Mouse (Mus musculus): ENCODE data around the gene Trim30a. TPM values are rescaled to one million over a fixed set of nuclear protein-coding genes. Genes with fewer than 3 reads are reported as not detected.

Gene Trim30a
- polyA plus RNA-seq, 1 experiment from 2014 or later: 1.1 TPM

DNA sequence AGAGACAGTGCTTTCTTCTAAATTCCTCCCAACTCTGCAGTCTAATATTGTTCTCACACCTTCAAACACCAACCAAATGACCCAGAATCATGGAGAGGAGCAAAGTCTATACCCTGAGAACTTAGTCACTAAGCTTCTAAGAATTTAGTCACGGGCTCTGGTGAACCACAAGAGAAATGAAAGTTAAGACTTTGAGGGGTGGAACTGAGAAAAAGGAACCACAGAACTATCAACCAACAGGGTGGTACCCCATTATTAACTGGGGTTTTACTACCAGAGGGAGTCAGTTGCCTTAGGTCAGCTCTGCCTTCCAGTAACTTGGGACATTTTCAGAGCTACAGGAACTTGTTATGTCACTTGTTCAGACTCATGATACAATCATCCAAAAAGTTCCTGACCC, 64.3 kb downstream of the Trim30a start, which contains the start of gene Trim30c:
Gene Trim30c (minus strand): TSS at position 140 of the 400 bp plus-strand sequence.
- H3K4me1 ChIP-seq (ENCODE audit: control insufficient read depth, insufficient read depth, low read length): no peaks in the 10 kb centered on the region
- no peak within 1 kb of the TSS for H3K4me2 ChIP-seq
- WGBS: 79% methylated on average over 1 of the region's 1 CpGs
- H3K36me3 ChIP-seq (ENCODE audit: control insufficient read depth, insufficient read depth, low read length): no peaks in the 10 kb centered on the region
- no peak within 1 kb of the TSS for H3K4me3 ChIP-seq (ENCODE audit: low read depth, low read length)
- ATAC-seq (ENCODE audit: low FRiP score) (no peak), DNase-seq (ENCODE audit: low spot score, missing footprints) (no peak)
- H3K9ac ChIP-seq (ENCODE audit: low read length): no peak within 1 kb of the TSS
- H3K27ac ChIP-seq (ENCODE audit: low read depth, low read length): no peak within 1 kb of the TSS
- no peaks in the 10 kb centered on the region for H3K27me3 ChIP-seq (ENCODE audit: control insufficient read depth, insufficient read depth, low read length)
- no peaks in the 10 kb centered on the region for H3K9me3 ChIP-seq (ENCODE audit: control insufficient read depth, low read length)

DNA sequence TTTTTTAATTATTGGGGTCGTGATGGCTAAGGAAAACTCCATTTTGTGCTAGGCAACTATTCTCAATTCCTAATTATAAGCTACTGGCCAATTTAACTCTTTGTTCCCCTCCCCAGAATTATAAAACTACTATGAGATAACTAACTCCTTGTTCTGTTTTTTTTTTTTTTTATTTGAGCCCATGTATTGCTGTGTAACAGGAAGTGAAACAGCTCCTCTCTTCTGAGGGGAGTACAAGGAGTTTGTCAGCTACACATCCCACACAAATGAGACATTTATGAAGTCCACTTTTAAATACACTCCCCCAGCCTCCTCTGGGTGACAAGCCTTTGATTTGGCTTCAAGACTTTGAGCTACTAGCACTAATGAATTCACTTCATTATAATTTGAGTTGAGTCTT, 66.5 kb downstream of the Trim30a start:
- H3K36me3 ChIP-seq (ENCODE audit: control insufficient read depth, insufficient read depth, low read length): no peaks in the 10 kb centered on the region
- DNase-seq (ENCODE audit: low spot score, missing footprints): no peak
- no peak overlapping the region for H3K9ac ChIP-seq (ENCODE audit: low read length)
- no peak overlapping the region for H3K4me2 ChIP-seq
- no peaks in the 10 kb centered on the region for H3K4me1 ChIP-seq (ENCODE audit: control insufficient read depth, insufficient read depth, low read length)
- no peak overlapping the region for H3K27ac ChIP-seq (ENCODE audit: low read depth, low read length)
- H3K27me3 ChIP-seq (ENCODE audit: control insufficient read depth, insufficient read depth, low read length): no peaks in the 10 kb centered on the region
- no peaks in the 10 kb centered on the region for H3K9me3 ChIP-seq (ENCODE audit: control insufficient read depth, low read length)
- 88% methylated on average over 1 of the region's 1 CpGs for WGBS
- H3K4me3 ChIP-seq (ENCODE audit: low read depth, low read length): no peak overlapping the region
- ATAC-seq (ENCODE audit: low FRiP score): no peak

DNA sequence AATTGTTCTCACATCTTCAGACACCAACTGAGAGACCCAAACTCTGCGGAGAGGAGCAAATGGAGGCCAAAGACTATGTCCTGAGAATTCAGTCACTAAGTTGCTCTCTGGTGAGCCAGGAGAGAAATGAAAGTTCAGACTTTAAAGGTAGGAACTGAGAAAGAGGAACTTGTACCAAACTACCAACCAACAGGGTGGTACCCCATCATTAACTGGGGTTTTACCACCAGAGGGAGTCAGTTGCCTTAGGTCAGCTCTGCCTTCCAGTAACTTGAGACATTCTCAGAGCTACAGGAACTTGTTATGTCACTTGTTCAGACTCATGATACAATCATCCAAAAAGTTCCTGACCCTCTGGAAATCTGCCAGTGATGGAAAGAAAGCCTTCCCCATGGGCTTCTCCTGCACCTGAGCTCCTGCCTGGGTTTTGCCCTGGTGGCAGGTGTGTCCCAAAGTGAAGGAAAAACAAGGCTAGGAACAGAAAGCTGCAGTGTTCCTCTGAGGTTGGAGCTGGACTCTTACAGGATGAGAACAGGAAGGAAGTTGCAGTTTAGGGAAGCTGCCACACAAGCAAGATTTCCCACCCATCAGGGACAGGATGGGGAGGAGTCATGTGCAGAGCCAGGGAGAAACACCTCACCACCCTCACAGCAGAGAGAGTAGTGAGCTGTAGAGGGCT, 95.1 kb downstream of the Trim30a start, which contains the start of gene Trim30b:
Gene Trim30b (minus strand): TSS at position 149 of the 679 bp plus-strand sequence.
- H3K9me3 ChIP-seq (ENCODE audit: control insufficient read depth, low read length): no peaks in the 10 kb centered on the region
- no peak for DNase-seq (ENCODE audit: low spot score, missing footprints)
- H3K27me3 ChIP-seq (ENCODE audit: control insufficient read depth, insufficient read depth, low read length): no peaks in the 10 kb centered on the region
- ATAC-seq (ENCODE audit: low FRiP score): no peak
- H3K4me3 ChIP-seq (ENCODE audit: low read depth, low read length): no peak within 1 kb of the TSS
- no peak within 1 kb of the TSS for H3K27ac ChIP-seq (ENCODE audit: low read depth, low read length)
- 74% methylated on average over 1 of the region's 1 CpGs for WGBS
- H3K4me2 ChIP-seq: no peak within 1 kb of the TSS
- H3K9ac ChIP-seq (ENCODE audit: low read length): no peak within 1 kb of the TSS
- H3K4me1 ChIP-seq (ENCODE audit: control insufficient read depth, insufficient read depth, low read length): no peaks in the 10 kb centered on the region
- no peaks in the 10 kb centered on the region for H3K36me3 ChIP-seq (ENCODE audit: control insufficient read depth, insufficient read depth, low read length)

DNA sequence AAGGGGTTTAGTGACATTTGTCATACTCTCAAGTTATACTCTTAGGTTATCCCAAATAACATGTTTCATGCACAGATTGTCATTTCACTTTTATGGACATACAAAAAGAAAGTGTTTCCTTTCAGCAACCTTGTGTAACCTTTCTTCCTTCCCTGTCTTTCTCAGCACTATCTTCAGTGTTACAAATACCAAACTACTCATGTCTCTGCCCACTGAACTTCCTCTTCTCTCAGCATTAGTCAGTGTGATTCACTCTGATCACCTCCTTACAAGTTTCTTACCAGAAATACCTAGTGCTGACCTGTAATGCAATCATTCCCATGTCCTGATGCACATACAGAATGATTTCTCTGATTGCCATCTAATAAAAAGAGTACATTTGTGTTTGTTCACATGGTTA, 98.7 kb downstream of the Trim30a start:
- Histone ChIP-seq H3K4me3 (ENCODE audit: low read depth, low read length) (no peak overlapping the region), H3K9me3 (ENCODE audit: control insufficient read depth, low read length) (no peaks in the 10 kb centered on the region), H3K4me1 (ENCODE audit: control insufficient read depth, insufficient read depth, low read length) (no peaks in the 10 kb centered on the region), H3K36me3 (ENCODE audit: control insufficient read depth, insufficient read depth, low read length) (no peaks in the 10 kb centered on the region), H3K27me3 (ENCODE audit: control insufficient read depth, insufficient read depth, low read length) (no peaks in the 10 kb centered on the region), H3K9ac (ENCODE audit: low read length) (no peak overlapping the region), H3K27ac (ENCODE audit: low read depth, low read length) (no peak overlapping the region), H3K4me2 (no peak overlapping the region)
- ATAC-seq (ENCODE audit: low FRiP score) (no peak), DNase-seq (ENCODE audit: low spot score, missing footprints) (no peak)

Other genes starting within 250 kb of the Trim30a start
- 2.5 and 2.8 TPM in 2 replicates for gene Trim6, start 246.4 kb downstream of the Trim30a start, polyA plus RNA-seq (2014; fragmentation: Nextera tagmentation; extraction: Ambion mirVana)
- gene Trim34a, start 220.7 kb downstream of the Trim30a start, polyA plus RNA-seq (2014; fragmentation: Nextera tagmentation; extraction: Ambion mirVana): 0.63 and 0.68 TPM in 2 replicates
- gene Trim5, start 177.1 kb downstream of the Trim30a start, polyA plus RNA-seq (2014; fragmentation: Nextera tagmentation; extraction: Ambion mirVana): 0.40 TPM in 1 of 2 replicates, not detected in the other
- 1.9 and 2.1 TPM in 2 replicates for gene Trim12a, start 149.7 kb downstream of the Trim30a start, polyA plus RNA-seq (2014; fragmentation: Nextera tagmentation; extraction: Ambion mirVana)
- not detected in 2 replicates for gene Trim34b, start 135.7 kb downstream of the Trim30a start, polyA plus RNA-seq (2014; fragmentation: Nextera tagmentation; extraction: Ambion mirVana)
- 0.30 and 0.65 TPM in 2 replicates for gene Trim12c, start 111.8 kb downstream of the Trim30a start, polyA plus RNA-seq (2014; fragmentation: Nextera tagmentation; extraction: Ambion mirVana)
- gene Trim30b, start 95.3 kb downstream of the Trim30a start, polyA plus RNA-seq (2014; fragmentation: Nextera tagmentation; extraction: Ambion mirVana): not detected in 2 replicates
- 0.10 TPM in 1 of 2 replicates, not detected in the other for gene Trim30c, start 64.4 kb downstream of the Trim30a start, polyA plus RNA-seq (2014; fragmentation: Nextera tagmentation; extraction: Ambion mirVana)
- 0.07 and 0.34 TPM in 2 replicates for gene Trim30d, start 42.7 kb upstream of the Trim30a start, polyA plus RNA-seq (2014; fragmentation: Nextera tagmentation; extraction: Ambion mirVana)
- not detected in 2 replicates for gene Olfr651, start 84.9 kb upstream of the Trim30a start, polyA plus RNA-seq (2014; fragmentation: Nextera tagmentation; extraction: Ambion mirVana)
- gene Olfr652, start 95.7 kb upstream of the Trim30a start, polyA plus RNA-seq (2014; fragmentation: Nextera tagmentation; extraction: Ambion mirVana): not detected in 2 replicates
- gene Olfr653, start 112.1 kb upstream of the Trim30a start, polyA plus RNA-seq (2014; fragmentation: Nextera tagmentation; extraction: Ambion mirVana): not detected in 2 replicates
- not detected in 2 replicates for gene Olfr654, start 121.8 kb upstream of the Trim30a start, polyA plus RNA-seq (2014; fragmentation: Nextera tagmentation; extraction: Ambion mirVana)
- not detected in 2 replicates for gene Olfr655, start 136.6 kb upstream of the Trim30a start, polyA plus RNA-seq (2014; fragmentation: Nextera tagmentation; extraction: Ambion mirVana)
- gene Olfr656, start 148.8 kb upstream of the Trim30a start, polyA plus RNA-seq (2014; fragmentation: Nextera tagmentation; extraction: Ambion mirVana): not detected in 2 replicates
- gene Olfr657, start 159.6 kb upstream of the Trim30a start, polyA plus RNA-seq (2014; fragmentation: Nextera tagmentation; extraction: Ambion mirVana): not detected in 2 replicates
- not detected in 2 replicates for gene Olfr658, start 182.1 kb upstream of the Trim30a start, polyA plus RNA-seq (2014; fragmentation: Nextera tagmentation; extraction: Ambion mirVana)
- gene Olfr659, start 201.6 kb upstream of the Trim30a start, polyA plus RNA-seq (2014; fragmentation: Nextera tagmentation; extraction: Ambion mirVana): not detected in 2 replicates
- not detected in 2 replicates for gene Olfr661, start 221.3 kb upstream of the Trim30a start, polyA plus RNA-seq (2014; fragmentation: Nextera tagmentation; extraction: Ambion mirVana)

Data from midbrain, embryonic 11.5 days (tissue).